Mouse (Mus musculus): Measurements from ENCODE around the gene Sgtb. TPM values are rescaled to one million over a fixed set of nuclear protein-coding genes. Genes with fewer than 3 reads are reported as not detected.

The Sgtb gene
- total RNA-seq, 1 experiment: 6.2 TPM

GRCm38 (mm10) chr13:104123662-104124381 is 14.3 kb downstream of the Sgtb start:
- peaks cover 0 to 3% of the 10 kb centered on the region in 2 experiments; a peak in 3 of 4 replicates for H3K4me1 ChIP-seq (ENCODE audit: control insufficient read depth in 2 of 2, insufficient read depth in 2 of 2, low read length in 2 of 2, poor library complexity in 1 of 2)
- no peak for TF ChIP-seq CHD2 (IDR thresholded peaks at IDR 0.05; ENCODE audit: low read depth, low read length)
- TF ChIP-seq HCFC1 (IDR thresholded peaks at IDR 0.05; ENCODE audit: borderline replicate concordance, insufficient read depth, low read length): no peak
- no peak for TF ChIP-seq ZNF384 (IDR thresholded peaks at IDR 0.05; ENCODE audit: low read depth, low read length)
- TF ChIP-seq ZC3H11A (IDR thresholded peaks at IDR 0.05; ENCODE audit: borderline replicate concordance, low read depth, low read length): no peak
- TF ChIP-seq MAFK (IDR thresholded peaks at IDR 0.05; ENCODE audit: insufficient read depth, low read depth, low read length): no peak
- in situ Hi-C loops (cut with MboI; ENCODE audit: low sequenced_read_pairs in 2 of 2, unreplicated experiment in 2 of 2): no loop called here

GRCm38 (mm10) chr13:104132561-104132960 is 23.0 kb downstream of the Sgtb start:
- H3K27ac ChIP-seq (ENCODE audit: insufficient read depth, low read depth, low read length, poor library complexity, severe bottlenecking): no peak overlapping the region
- in situ Hi-C loops (cut with MboI; ENCODE audit: low sequenced_read_pairs in 2 of 2, unreplicated experiment in 2 of 2): no loop called here
- H3K9me3 ChIP-seq (ENCODE audit: control insufficient read depth, insufficient read depth, low read depth, low read length): no peaks in the 10 kb centered on the region
- H3K9ac ChIP-seq (ENCODE audit: insufficient read depth, low read depth, low read length, poor library complexity, severe bottlenecking): no peak overlapping the region
- no peaks in the 10 kb centered on the region for H3K36me3 ChIP-seq (ENCODE audit: control insufficient read depth, insufficient read depth, low read length, poor library complexity, severe bottlenecking)
- TF ChIP-seq CHD2 (IDR thresholded peaks at IDR 0.05; ENCODE audit: low read depth, low read length) (no peak), MAFK (IDR thresholded peaks at IDR 0.05; ENCODE audit: insufficient read depth, low read depth, low read length) (no peak), HCFC1 (IDR thresholded peaks at IDR 0.05; ENCODE audit: borderline replicate concordance, insufficient read depth, low read length) (no peak), ZNF384 (IDR thresholded peaks at IDR 0.05; ENCODE audit: low read depth, low read length) (no peak), ZC3H11A (IDR thresholded peaks at IDR 0.05; ENCODE audit: borderline replicate concordance, low read depth, low read length) (no peak)
- H3K4me1 ChIP-seq (ENCODE audit: control insufficient read depth in 2 of 2, insufficient read depth in 2 of 2, low read length in 2 of 2, poor library complexity in 1 of 2): no peaks in the 10 kb centered on the region
- no peak overlapping the region for H3K4me3 ChIP-seq (ENCODE audit: insufficient read depth in 1 of 2, low read depth in 1 of 2, low read length in 2 of 2, poor library complexity in 1 of 2, severe bottlenecking in 1 of 2)
- no peak for DNase-seq (ENCODE audit: low read depth, low spot score)

More at GRCm38 (mm10) chr13:104123662-104124381, 14.3 kb downstream of the Sgtb start:
- Histone ChIP-seq H3K9me3 (ENCODE audit: control insufficient read depth, insufficient read depth, low read depth, low read length) (no peaks in the 10 kb centered on the region), H3K4me3 (ENCODE audit: insufficient read depth in 1 of 2, low read depth in 1 of 2, low read length in 2 of 2, poor library complexity in 1 of 2, severe bottlenecking in 1 of 2) (no peak overlapping the region), H3K9ac (ENCODE audit: insufficient read depth, low read depth, low read length, poor library complexity, severe bottlenecking) (no peak overlapping the region), H3K36me3 (ENCODE audit: control insufficient read depth, insufficient read depth, low read length, poor library complexity, severe bottlenecking) (no peaks in the 10 kb centered on the region), H3K27ac (ENCODE audit: insufficient read depth, low read depth, low read length, poor library complexity, severe bottlenecking) (no peak overlapping the region)
- DNase-seq (ENCODE audit: low read depth, low spot score): no peak

- H3K36me3 ChIP-seq (ENCODE audit: control insufficient read depth, insufficient read depth, low read length, poor library complexity, severe bottlenecking): no peaks in the 10 kb centered on the region
- no peak for TF ChIP-seq CHD2 (IDR thresholded peaks at IDR 0.05; ENCODE audit: low read depth, low read length)
- no peak for TF ChIP-seq MAFK (IDR thresholded peaks at IDR 0.05; ENCODE audit: insufficient read depth, low read depth, low read length)
- no peak for TF ChIP-seq ZC3H11A (IDR thresholded peaks at IDR 0.05; ENCODE audit: borderline replicate concordance, low read depth, low read length)
- no peak for TF ChIP-seq HCFC1 (IDR thresholded peaks at IDR 0.05; ENCODE audit: borderline replicate concordance, insufficient read depth, low read length)
- no peak for TF ChIP-seq ZNF384 (IDR thresholded peaks at IDR 0.05; ENCODE audit: low read depth, low read length)
- no peak overlapping the region for H3K27ac ChIP-seq (ENCODE audit: insufficient read depth, low read depth, low read length, poor library complexity, severe bottlenecking)
- no peak for DNase-seq (ENCODE audit: low read depth, low spot score)
- H3K4me1 ChIP-seq (ENCODE audit: control insufficient read depth in 2 of 2, insufficient read depth in 2 of 2, low read length in 2 of 2, poor library complexity in 1 of 2): no peaks in the 10 kb centered on the region
- no peaks in the 10 kb centered on the region for H3K9me3 ChIP-seq (ENCODE audit: control insufficient read depth, insufficient read depth, low read depth, low read length)
- no peak overlapping the region for H3K9ac ChIP-seq (ENCODE audit: insufficient read depth, low read depth, low read length, poor library complexity, severe bottlenecking)
- H3K4me3 ChIP-seq (ENCODE audit: insufficient read depth in 1 of 2, low read depth in 1 of 2, low read length in 2 of 2, poor library complexity in 1 of 2, severe bottlenecking in 1 of 2): no peak overlapping the region
- in situ Hi-C loops (cut with MboI; ENCODE audit: low sequenced_read_pairs in 2 of 2, unreplicated experiment in 2 of 2): no loop called here
Measured at GRCm38 (mm10) chr13:104134510-104135085, 25.1 kb downstream of the Sgtb start.

- Histone ChIP-seq H3K9ac (ENCODE audit: insufficient read depth, low read depth, low read length, poor library complexity, severe bottlenecking) (no peak overlapping the region; the same call in 1 of the 2 replicates), H3K4me1 (ENCODE audit: control insufficient read depth in 2 of 2, insufficient read depth in 2 of 2, low read length in 2 of 2, poor library complexity in 1 of 2) (no peaks in the 10 kb centered on the region), H3K27ac (ENCODE audit: insufficient read depth, low read depth, low read length, poor library complexity, severe bottlenecking) (no peak overlapping the region), H3K9me3 (ENCODE audit: control insufficient read depth, insufficient read depth, low read depth, low read length) (no peaks in the 10 kb centered on the region), H3K36me3 (ENCODE audit: control insufficient read depth, insufficient read depth, low read length, poor library complexity, severe bottlenecking) (peaks cover 12% of the 10 kb centered on the region), H3K4me3 (ENCODE audit: insufficient read depth in 1 of 2, low read depth in 1 of 2, low read length in 2 of 2, poor library complexity in 1 of 2, severe bottlenecking in 1 of 2) (no peak overlapping the region; a peak in 1 of 4 replicates)
- peak; percentile 59 for DNase-seq (ENCODE audit: low read depth, low spot score)
- in situ Hi-C loops (cut with MboI; ENCODE audit: low sequenced_read_pairs in 2 of 2, unreplicated experiment in 2 of 2): no loop called here
- no peak for TF ChIP-seq HCFC1 (IDR thresholded peaks at IDR 0.05; ENCODE audit: borderline replicate concordance, insufficient read depth, low read length)
- TF ChIP-seq CHD2 (IDR thresholded peaks at IDR 0.05; ENCODE audit: low read depth, low read length): no peak
- no peak for TF ChIP-seq ZNF384 (IDR thresholded peaks at IDR 0.05; ENCODE audit: low read depth, low read length)
- TF ChIP-seq MAFK (IDR thresholded peaks at IDR 0.05; ENCODE audit: insufficient read depth, low read depth, low read length): no peak
- no peak for TF ChIP-seq ZC3H11A (IDR thresholded peaks at IDR 0.05; ENCODE audit: borderline replicate concordance, low read depth, low read length)
Measured at GRCm38 (mm10) chr13:104139369-104140209, 30.0 kb downstream of the Sgtb start.
